Mouse (Mus musculus) T-cell, adult 2 months (primary cell): Measurements from ENCODE around the gene Hoxb8.

Source experiments
- DNase-seq: peaks from one replicate; pipeline ENCODE4 v3.0.0; 2022; ENCODE audit warnings: low spot score

The Hoxb8 gene

GRCm38 (mm10) chr11:96281855-96282570 lies at the start of gene Hoxb8:
Hoxb8 (plus strand) TSS chr11:96281905.
- DNase-seq: no peak

GRCm38 (mm10) chr11:96234906-96235305 lies 46.8 kb upstream of the Hoxb8 start:
- DNase-seq: peak; percentile 61

GRCm38 (mm10) chr11:96240211-96240610 lies 41.5 kb upstream of the Hoxb8 start:
- peak; percentile 18 for DNase-seq

GRCm38 (mm10) chr11:96250901-96251300 lies 30.8 kb upstream of the Hoxb8 start:
- no peak for DNase-seq

- DNase-seq: no peak
Measured at GRCm38 (mm10) chr11:96251480-96252031, 30.1 kb upstream of the Hoxb8 start.

- no peak for DNase-seq
Measured at GRCm38 (mm10) chr11:96252541-96253120, 29.1 kb upstream of the Hoxb8 start.

GRCm38 (mm10) chr11:96254221-96254620 lies 27.5 kb upstream of the Hoxb8 start:
- DNase-seq: no peak

- DNase-seq: no peak
Measured at GRCm38 (mm10) chr11:96255111-96255995, 26.4 kb upstream of the Hoxb8 start.

GRCm38 (mm10) chr11:96255996-96256445 lies 25.7 kb upstream of the Hoxb8 start:
- no peak for DNase-seq

- no peak for DNase-seq
Measured at GRCm38 (mm10) chr11:96257141-96257540, 24.6 kb upstream of the Hoxb8 start.

GRCm38 (mm10) chr11:96259038-96259437 lies 22.7 kb upstream of the Hoxb8 start:
- no peak for DNase-seq

GRCm38 (mm10) chr11:96259511-96259910 lies 22.2 kb upstream of the Hoxb8 start:
- no peak for DNase-seq

GRCm38 (mm10) chr11:96260310-96260970 lies 21.3 kb upstream of the Hoxb8 start:
- DNase-seq: no peak

GRCm38 (mm10) chr11:96261323-96261890 lies 20.3 kb upstream of the Hoxb8 start:
- peak; percentile 49 for DNase-seq

- no peak for DNase-seq
Measured at GRCm38 (mm10) chr11:96262262-96262830, 19.4 kb upstream of the Hoxb8 start.

- DNase-seq: no peak
Measured at GRCm38 (mm10) chr11:96263636-96264389, 17.9 kb upstream of the Hoxb8 start.

GRCm38 (mm10) chr11:96264390-96265020 lies 17.2 kb upstream of the Hoxb8 start:
- DNase-seq: no peak

GRCm38 (mm10) chr11:96265954-96266353 lies 15.8 kb upstream of the Hoxb8 start:
- no peak for DNase-seq

- no peak for DNase-seq
Measured at GRCm38 (mm10) chr11:96267021-96267920, 14.4 kb upstream of the Hoxb8 start.
